Mouse (Mus musculus) olfactory bulb, adult 2 months (tissue): ENCODE data around the gene Traf2. TPM values are rescaled to one million over a fixed set of nuclear protein-coding genes. Genes with fewer than 3 reads are reported as not detected.
A peak's percentile ranks its signal among the peaks of the same experiment; 100 is the strongest.

Source experiments
- H3K27ac ChIP-seq: fragments of 200-500 bp; 2 replicates; pipeline ENCODE4 v1.5.1; 2012; ENCODE audit warnings: low read depth, low read length; ENCODE audit not compliant: insufficient read depth
- H3K4me1 ChIP-seq: fragments of 200-500 bp; 2 replicates; pipeline ENCODE4 v1.6.1; 2012; ENCODE audit warnings: low read length; ENCODE audit not compliant: control insufficient read depth, insufficient read depth
- H3K4me3 ChIP-seq: fragments of 200-500 bp; 2 replicates; pipeline ENCODE4 v1.5.1; 2012; ENCODE audit warnings: mild to moderate bottlenecking, low read depth, low read length, moderate library complexity; ENCODE audit not compliant: insufficient read depth
- CTCF ChIP-seq: fragments of 200-500 bp; IDR thresholded peaks from 2 replicates; pipeline ENCODE4 v1.5.1; 2012; ENCODE audit warnings: low read depth, mild to moderate bottlenecking, low read length, moderate library complexity; ENCODE audit not compliant: insufficient read depth
- POLR2A ChIP-seq: fragments of 200-500 bp; IDR thresholded peaks from 2 replicates; pipeline ENCODE4 v1.6.1; 2012; ENCODE audit warnings: mild to moderate bottlenecking, low read depth, low read length, moderate library complexity; ENCODE audit not compliant: insufficient read depth
- WGBS: fragments of 180-500 bp; shearing (Covaris S2); methylation state at CpG from one replicate; pipeline ENCODE4 v1.1.7; 2018; 5-methylcytosine and 5-hydroxymethylcytosine counted together
- polyA plus RNA-seq: library from polyadenylated mRNA; stranded (reverse); fragments of >200 nt; gene quantifications from 2 replicates; pipeline ENCODE4 v1.2.4, GENCODE M21; 2012; ENCODE audit warnings: low replicate concordance; ENCODE audit not compliant: missing spikeins, insufficient read depth, insufficient read length

Traf2 gene
- polyA plus RNA-seq, 1 experiment: not detected

DNA sequence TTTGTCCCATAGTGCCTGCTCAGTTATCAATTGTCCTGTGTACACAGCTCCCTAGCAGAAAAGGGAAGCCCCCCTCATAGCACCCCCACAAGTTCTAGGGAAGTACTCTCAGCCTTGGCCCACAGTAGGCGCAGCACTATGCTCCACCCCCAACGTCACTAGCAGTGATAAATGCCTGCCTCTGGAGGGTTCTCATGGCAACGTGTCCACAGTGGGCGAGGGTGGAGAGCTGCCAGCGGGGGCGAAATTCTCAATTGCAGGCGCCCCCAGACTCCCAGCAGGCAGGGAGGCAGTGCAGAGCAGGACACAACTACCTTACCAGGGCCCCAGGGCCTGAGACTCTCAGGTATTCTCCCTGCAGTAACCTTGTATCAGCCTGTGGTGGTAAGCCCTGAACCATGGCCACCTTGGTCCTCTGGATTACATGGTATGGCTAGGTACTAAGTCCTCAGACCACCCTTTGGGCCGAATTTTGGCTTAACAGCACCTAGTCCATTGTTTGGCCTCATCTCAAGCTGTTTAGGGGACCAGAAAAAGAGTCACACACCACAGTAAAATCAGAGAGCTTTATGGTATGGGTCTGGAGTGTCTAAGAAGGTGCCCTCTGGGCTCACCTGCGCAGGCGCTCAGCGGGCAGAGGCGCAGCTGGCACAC is 35.9 kb upstream of the Traf2 start:
- H3K27ac ChIP-seq: peak overlapping the region; percentile 72
- no peak for TF ChIP-seq POLR2A
- TF ChIP-seq CTCF: no peak
- no peak overlapping the region for H3K4me3 ChIP-seq
- H3K4me1 ChIP-seq: peaks cover 52% of the 10 kb centered on the region
- WGBS: 39% methylated on average over 12 of the region's 12 CpGs

DNA sequence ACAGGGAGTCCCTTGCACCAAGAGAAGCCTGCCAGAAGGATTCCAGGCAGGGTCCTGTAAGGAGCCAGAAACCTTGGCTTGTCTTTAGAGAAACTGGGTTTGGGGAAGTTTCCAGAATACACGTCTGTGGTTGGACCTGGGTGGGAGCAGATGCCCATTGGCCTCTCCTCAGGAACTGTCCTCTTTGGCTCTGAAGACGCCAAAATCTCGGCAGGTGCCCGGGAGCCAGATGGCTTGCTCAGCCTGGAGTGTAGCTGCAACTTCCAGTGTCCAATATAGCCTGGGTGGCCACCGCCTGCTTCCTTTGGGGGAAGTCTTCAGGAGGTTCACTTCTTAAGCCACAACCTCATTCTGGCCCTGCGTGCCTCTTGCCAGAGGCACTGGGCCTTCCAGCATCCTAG is 35.2 kb upstream of the Traf2 start:
- peak overlapping the region; percentile 72 for H3K27ac ChIP-seq
- no peak for TF ChIP-seq CTCF
- no peak for TF ChIP-seq POLR2A
- H3K4me3 ChIP-seq: no peak overlapping the region
- H3K4me1 ChIP-seq: peaks cover 59% of the 10 kb centered on the region
- WGBS: 17% methylated on average over 6 of the region's 6 CpGs

DNA sequence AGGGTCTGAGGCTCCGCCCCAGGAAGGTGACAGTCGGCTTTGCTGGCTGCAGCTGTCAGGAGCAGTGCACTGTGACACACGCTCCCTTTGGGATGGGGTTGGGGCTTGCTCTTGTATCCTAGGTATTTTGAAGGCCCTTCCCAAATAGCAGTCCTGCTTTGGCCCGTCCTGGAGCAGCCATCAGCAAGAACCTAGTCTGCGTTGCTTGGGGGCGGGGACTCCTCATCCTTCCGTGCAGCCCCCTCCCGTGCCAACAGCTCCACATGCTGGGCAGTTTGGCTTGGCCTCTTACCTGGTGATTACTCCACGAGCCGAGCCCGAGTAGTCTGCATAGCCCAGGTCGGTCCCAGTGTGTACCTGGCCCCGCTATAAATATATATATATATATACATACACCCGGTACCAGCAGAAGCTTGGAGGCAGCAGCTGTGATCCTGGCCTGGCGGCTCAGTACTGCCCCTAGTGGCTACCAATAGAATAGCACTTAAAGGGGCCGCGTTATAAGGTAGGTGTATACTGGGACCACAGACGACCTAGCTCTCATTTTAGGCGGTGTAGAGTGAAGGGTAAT is 34.6 kb upstream of the Traf2 start, which contains the start of gene Ajm1:
Gene Ajm1 (minus strand): TSS at position 464 of the 571 bp plus-strand sequence.
- Histone ChIP-seq H3K4me3 (peak within 1 kb of the TSS; percentile 60), H3K27ac (peak within 1 kb of the TSS; percentile 72), H3K4me1 (peaks cover 62% of the 10 kb centered on the region)
- 2% methylated on average over 19 of the region's 19 CpGs for WGBS
- TF ChIP-seq POLR2A (no peak), CTCF (0 out of 2 replicates have a peak, but pooled peaks have one; percentile 11)

DNA sequence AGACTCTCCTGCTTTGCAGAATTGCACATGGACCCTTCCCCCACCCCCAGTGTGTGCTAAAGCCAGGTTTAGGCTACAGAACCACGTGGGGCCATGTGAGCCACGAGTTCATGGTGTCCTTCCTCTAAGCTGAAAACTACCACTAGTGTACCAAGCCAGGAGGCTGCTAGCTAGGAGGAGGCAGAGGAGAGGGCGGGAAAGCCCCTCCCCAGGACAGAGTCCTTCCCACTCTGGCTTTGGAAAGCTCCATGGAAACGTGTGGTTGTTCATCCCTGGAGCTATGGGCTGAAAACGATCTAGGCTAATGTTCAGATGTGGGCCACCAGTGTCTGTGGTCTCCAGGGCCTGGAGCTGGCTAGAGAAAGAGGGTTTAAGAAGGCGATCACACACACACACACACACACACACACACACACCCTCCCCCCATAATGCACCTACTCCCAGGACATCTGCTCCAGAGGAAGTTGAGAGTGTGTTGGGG is 33.9 kb upstream of the Traf2 start:
- peak overlapping the region; percentile 69; the same call in 1 of the 2 replicates for H3K27ac ChIP-seq
- WGBS: 12% methylated on average over 6 of the region's 6 CpGs
- peak overlapping the region; percentile 60 for H3K4me3 ChIP-seq
- H3K4me1 ChIP-seq: peaks cover 68% of the 10 kb centered on the region
- TF ChIP-seq CTCF (no peak), POLR2A (no peak)

DNA sequence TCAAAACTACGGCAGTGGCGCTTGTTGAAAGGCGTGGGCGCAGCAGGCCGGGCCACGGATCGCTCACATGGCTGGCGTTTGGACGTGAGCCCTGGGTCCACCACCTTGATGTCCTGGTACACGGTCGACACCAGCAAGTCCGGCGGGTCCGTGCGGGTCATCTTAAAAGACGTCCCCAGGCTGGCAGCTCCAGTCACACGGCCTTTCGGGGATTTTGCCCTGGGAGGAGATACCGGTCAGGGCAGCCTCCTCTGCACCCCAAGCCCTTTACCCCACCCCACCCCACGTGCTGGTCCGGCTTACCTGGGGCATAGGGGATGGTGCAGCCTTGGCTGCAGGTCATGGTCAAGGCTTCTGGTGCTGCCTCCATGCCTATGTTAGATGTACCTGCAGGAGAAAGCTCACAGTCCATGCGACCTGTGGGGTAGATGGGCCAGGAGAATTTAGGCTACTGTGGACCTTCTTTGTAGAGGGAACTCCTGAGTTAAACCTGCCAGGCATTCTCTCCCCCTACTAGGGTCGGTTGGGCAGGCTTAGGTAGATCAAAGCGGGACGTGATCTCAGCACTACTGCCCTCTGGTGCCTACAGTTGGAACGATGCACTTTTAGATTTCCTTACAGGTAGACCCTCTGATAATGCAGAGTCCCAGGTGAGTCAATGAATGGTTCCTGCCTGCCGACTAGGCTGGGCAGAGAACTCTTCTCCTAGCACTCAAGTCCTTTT is 33.2 kb upstream of the Traf2 start:
- TF ChIP-seq CTCF: no peak
- TF ChIP-seq POLR2A: no peak
- Histone ChIP-seq H3K27ac (no peak overlapping the region), H3K4me3 (no peak overlapping the region), H3K4me1 (peaks cover 69% of the 10 kb centered on the region)
- WGBS: 24% methylated on average over 27 of the region's 27 CpGs

DNA sequence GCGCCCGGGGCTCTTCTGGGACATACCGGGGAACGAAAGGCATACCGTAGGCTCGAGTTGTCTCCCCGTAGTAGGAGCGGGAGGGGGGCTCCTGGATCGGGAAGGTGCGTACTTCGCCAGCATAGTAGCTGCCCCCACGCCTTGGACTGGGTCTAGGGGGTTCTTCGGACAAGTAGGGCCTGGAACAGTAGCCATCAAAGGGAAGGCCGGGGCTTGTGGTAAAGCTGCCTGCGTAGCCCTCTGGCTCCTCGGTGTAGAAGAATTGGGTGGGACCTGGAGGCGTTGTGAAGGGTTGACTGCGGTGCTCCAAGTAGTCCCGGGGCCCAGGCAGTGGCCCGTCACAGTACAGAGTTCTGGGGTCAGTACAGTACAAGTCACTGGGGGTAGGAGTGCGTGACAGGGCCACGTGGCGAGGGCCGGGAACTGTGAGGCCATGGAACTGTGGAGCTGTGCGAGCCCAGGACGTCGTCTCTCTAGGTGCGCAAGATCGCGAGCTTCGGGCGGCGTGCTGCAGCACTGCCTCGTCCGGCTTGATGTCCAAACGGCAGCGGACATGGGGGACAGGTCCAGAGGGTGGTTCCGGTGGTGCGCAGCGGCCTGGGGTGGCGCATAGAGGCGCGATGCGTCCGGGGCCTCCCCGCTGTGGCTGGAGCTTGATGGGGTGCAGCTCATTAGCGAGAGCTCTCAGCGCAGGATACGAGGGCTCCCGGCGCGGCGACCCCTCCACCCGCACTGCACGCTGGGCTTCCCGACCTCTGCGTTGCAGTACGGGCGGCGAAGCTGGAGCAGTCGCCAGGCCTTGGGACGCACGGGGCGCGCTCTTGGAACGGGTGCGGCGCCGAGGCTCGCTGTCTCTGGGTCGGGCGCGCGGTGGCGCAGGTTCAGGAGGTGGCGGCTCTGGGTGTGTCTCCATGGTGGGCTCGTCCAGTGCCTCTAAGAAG is 32.3 kb upstream of the Traf2 start:
- no peak overlapping the region for H3K4me3 ChIP-seq
- TF ChIP-seq POLR2A (no peak), CTCF (no peak)
- WGBS: 56% methylated on average over 77 of the region's 77 CpGs
- no peak overlapping the region for H3K27ac ChIP-seq
- peaks cover 66% of the 10 kb centered on the region for H3K4me1 ChIP-seq

DNA sequence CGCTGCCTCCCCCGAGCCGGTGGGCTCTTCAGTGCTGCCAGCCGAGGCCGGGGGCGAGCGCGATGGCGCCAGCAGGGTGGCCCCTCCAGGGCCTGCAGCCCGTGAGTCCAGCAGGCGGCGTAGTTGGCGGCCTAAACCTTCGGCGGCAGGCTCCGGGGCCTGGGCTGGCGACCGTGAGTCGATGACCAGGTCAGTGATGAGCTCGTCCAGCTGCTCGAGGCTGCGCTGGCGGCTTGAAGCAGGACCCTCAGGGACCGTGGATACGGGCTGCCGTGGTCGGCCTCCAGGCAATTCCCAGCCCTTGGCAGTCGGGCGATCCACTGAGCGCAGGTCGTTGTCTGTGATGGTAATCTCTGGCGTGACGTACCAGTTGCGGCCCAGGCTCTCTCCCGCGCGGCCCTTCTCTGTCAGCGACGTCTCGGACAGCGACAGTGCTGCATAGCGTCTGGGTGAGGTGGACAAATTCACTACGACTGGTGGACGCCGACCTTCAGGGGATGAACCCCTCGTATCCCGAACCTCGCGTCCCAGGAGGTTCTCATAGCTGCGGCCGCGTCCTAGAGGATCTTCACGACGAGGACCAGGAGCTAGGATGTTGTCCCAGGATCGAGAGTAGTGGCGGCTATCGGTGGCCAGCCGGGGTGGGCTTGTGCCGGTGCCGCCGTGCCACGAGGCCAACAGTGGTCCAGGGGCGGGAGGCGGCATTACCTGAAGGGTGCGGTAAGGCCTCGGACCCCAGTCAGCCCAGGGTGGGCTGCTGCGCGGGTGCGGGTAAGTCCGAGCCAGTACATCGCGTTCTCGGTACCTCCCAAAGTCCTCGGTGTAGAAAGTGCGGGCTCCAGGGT is 31.4 kb upstream of the Traf2 start:
- Histone ChIP-seq H3K27ac (no peak overlapping the region), H3K4me3 (no peak overlapping the region), H3K4me1 (peaks cover 64% of the 10 kb centered on the region)
- TF ChIP-seq CTCF (no peak), POLR2A (no peak)
- 55% methylated on average over 75 of the region's 75 CpGs for WGBS
